Mouse (Mus musculus): ENCODE measurements around the gene Tdg.
"Not testable (repeated sequence)": the region's sequence is repeated elsewhere in the genome, so short reads cannot be mapped to it uniquely, and the experiment has no call there.

Tdg gene

GRCm38 (mm10) chr10:82629586-82630255 is at the start of gene Tdg:
Gene Tdg (plus strand): TSS chr10:82629828.
- peak; percentile 92 for DNase-seq (ENCODE audit: low read depth, low spot score)

- not testable (repeated sequence) for DNase-seq (ENCODE audit: low read depth, low spot score)
These were observed 40.0 kb upstream of the Tdg start for GRCm38 (mm10) chr10:82589673-82590072.

GRCm38 (mm10) chr10:82594421-82594820 is 35.2 kb upstream of the Tdg start:
- DNase-seq (ENCODE audit: low read depth, low spot score), result not testable (repeated sequence)

GRCm38 (mm10) chr10:82622235-82622634 is 7.4 kb upstream of the Tdg start:
- no peak for DNase-seq (ENCODE audit: low read depth, low spot score)

GRCm38 (mm10) chr10:82622671-82623552 is 6.7 kb upstream of the Tdg start, which contains the start of gene 1190007I07Rik:
Gene 1190007I07Rik (minus strand): TSS chr10:82623228.
- DNase-seq (ENCODE audit: low read depth, low spot score), result peak; percentile 93

GRCm38 (mm10) chr10:82623553-82623932 is 6.1 kb upstream of the Tdg start:
- not testable (repeated sequence) for DNase-seq (ENCODE audit: low read depth, low spot score)

- DNase-seq (ENCODE audit: low read depth, low spot score), result no peak
These were observed 480 bp upstream of the Tdg start for GRCm38 (mm10) chr10:82629111-82629585.

- DNase-seq (ENCODE audit: low read depth, low spot score), result no peak
These were observed 869 bp downstream of the Tdg start for GRCm38 (mm10) chr10:82630497-82630896.

- no peak for DNase-seq (ENCODE audit: low read depth, low spot score)
These were observed 1.5 kb downstream of the Tdg start for GRCm38 (mm10) chr10:82631133-82631532.

GRCm38 (mm10) chr10:82632496-82633280 is 3.1 kb downstream of the Tdg start:
- DNase-seq (ENCODE audit: low read depth, low spot score), result no peak

- no peak for DNase-seq (ENCODE audit: low read depth, low spot score)
These were observed 4.7 kb downstream of the Tdg start for GRCm38 (mm10) chr10:82634348-82634747.

- no peak for DNase-seq (ENCODE audit: low read depth, low spot score)
These were observed 6.7 kb downstream of the Tdg start for GRCm38 (mm10) chr10:82636321-82636720.

GRCm38 (mm10) chr10:82639032-82639698 is 9.5 kb downstream of the Tdg start:
- no peak for DNase-seq (ENCODE audit: low read depth, low spot score)

GRCm38 (mm10) chr10:82641481-82641880 is 11.9 kb downstream of the Tdg start:
- no peak for DNase-seq (ENCODE audit: low read depth, low spot score)

- DNase-seq (ENCODE audit: low read depth, low spot score), result no peak
These were observed 16.5 kb downstream of the Tdg start for GRCm38 (mm10) chr10:82646083-82646482.

GRCm38 (mm10) chr10:82647205-82647811 is 17.7 kb downstream of the Tdg start:
- DNase-seq (ENCODE audit: low read depth, low spot score), result no peak

GRCm38 (mm10) chr10:82651221-82651620 is 21.6 kb downstream of the Tdg start:
- no peak for DNase-seq (ENCODE audit: low read depth, low spot score)

- no peak for DNase-seq (ENCODE audit: low read depth, low spot score)
These were observed 23.0 kb downstream of the Tdg start for GRCm38 (mm10) chr10:82652625-82653024.

GRCm38 (mm10) chr10:82654581-82654980 is 25.0 kb downstream of the Tdg start:
- no peak for DNase-seq (ENCODE audit: low read depth, low spot score)

- no peak for DNase-seq (ENCODE audit: low read depth, low spot score)
These were observed 32.2 kb downstream of the Tdg start for GRCm38 (mm10) chr10:82661820-82662219.
